Mouse (Mus musculus): ENCODE data around the gene Rorc. TPM values are rescaled to one million over a fixed set of nuclear protein-coding genes. Genes with fewer than 3 reads are reported as not detected.

Gene Rorc
- polyA plus RNA-seq, 1 experiment: not detected

- no peak within 1 kb of the TSS for H3K4me3 ChIP-seq (ENCODE audit: insufficient read depth, low read length)
These were observed 10.5 kb upstream of the Rorc start, which contains the start of gene C2cd4d for GRCm38 (mm10) chr3:94362138-94362537. C2cd4d (plus strand) TSS chr3:94362438.

DNA sequence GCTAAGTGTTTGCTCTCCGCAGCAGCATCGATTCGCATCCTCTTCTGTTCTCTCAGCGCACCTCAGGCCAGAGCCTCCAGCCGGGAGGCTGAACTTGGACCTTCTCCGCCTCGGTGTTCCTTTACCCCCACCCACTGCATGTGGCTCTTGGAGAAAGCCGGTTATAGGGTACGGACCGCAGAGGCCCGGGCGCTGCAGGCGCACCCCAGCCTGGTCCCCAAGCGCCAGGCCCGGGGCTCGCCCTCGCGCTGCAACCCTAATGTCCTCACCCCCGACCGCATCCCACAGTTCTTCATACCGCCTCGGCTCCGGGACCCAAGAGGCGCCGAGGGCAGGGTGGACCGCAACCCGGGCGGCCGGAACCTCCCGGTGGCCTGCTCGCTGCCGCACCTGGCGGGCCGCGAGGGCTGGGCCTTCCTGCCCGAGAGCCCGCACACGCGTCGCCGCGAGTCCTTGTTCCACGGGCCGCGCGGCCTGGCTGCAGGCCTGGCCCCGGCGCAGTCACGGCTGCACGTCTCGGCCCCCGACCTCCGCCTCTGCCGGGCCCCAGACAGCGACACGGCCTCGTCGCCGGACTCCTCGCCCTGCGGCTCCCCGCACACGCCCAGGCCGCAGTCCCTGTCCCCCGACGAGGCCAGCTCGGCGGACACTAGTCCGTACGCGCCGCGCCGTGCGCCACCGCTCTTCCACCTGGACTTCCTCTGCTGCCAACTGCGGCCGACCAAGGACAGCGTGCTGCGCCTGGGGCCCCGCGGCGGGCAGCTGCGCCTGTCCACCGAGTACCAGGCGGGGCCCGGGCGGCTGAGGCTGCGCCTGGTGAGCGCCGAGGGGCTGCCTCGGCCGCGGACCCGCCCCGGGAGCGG lies 9.1 kb upstream of the Rorc start:
- Histone ChIP-seq H3K27ac (ENCODE audit: insufficient read depth, low read length) (no peak overlapping the region), H3K4me3 (ENCODE audit: insufficient read depth, low read length) (peak overlapping the region; percentile 4; the same call in 1 of the 2 replicates), H3K4me1 (ENCODE audit: control insufficient read depth, insufficient read depth, low read length) (no peaks in the 10 kb centered on the region)
- no peak for TF ChIP-seq CTCF (IDR thresholded peaks at IDR 0.05; ENCODE audit: borderline replicate concordance, insufficient read depth, low read length)
- no peak for TF ChIP-seq POLR2A (IDR thresholded peaks at IDR 0.05; ENCODE audit: low read depth, low read length)

More at GRCm38 (mm10) chr3:94362138-94362537, 10.5 kb upstream of the Rorc start, which contains the start of gene C2cd4d:
- Histone ChIP-seq H3K4me1 (ENCODE audit: control insufficient read depth, insufficient read depth, low read length) (no peaks in the 10 kb centered on the region), H3K27ac (ENCODE audit: insufficient read depth, low read length) (no peak within 1 kb of the TSS)
- TF ChIP-seq CTCF (IDR thresholded peaks at IDR 0.05; ENCODE audit: borderline replicate concordance, insufficient read depth, low read length): no peak
- TF ChIP-seq POLR2A (IDR thresholded peaks at IDR 0.05; ENCODE audit: low read depth, low read length): no peak

GRCm38 (mm10) chr3:94364154-94364526 lies 8.5 kb upstream of the Rorc start:
- TF ChIP-seq POLR2A (IDR thresholded peaks at IDR 0.05; ENCODE audit: low read depth, low read length) (no peak), CTCF (IDR thresholded peaks at IDR 0.05; ENCODE audit: borderline replicate concordance, insufficient read depth, low read length) (no peak)
- H3K27ac ChIP-seq (ENCODE audit: insufficient read depth, low read length): no peak overlapping the region
- H3K4me1 ChIP-seq (ENCODE audit: control insufficient read depth, insufficient read depth, low read length): no peaks in the 10 kb centered on the region
- no peak overlapping the region for H3K4me3 ChIP-seq (ENCODE audit: insufficient read depth, low read length)

DNA sequence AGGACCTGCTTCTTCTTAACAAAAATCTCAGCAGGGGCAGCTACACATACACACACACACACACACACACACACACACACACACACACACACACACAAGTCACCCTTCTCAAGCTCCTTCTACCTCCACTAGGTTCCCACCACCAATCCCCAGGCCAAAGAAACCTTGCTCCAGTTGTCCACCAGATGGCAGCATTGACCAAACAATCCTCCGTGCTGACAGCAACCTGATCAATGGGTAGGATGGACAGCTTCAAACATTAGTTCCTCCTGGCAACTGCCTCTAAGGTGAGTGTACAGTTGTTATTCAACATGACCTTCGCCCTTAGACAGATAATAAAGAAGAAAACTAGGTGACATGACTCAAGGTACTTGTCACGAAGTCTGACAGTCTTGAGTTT lies 5.8 kb upstream of the Rorc start:
- no peak overlapping the region for H3K27ac ChIP-seq (ENCODE audit: insufficient read depth, low read length)
- no peak overlapping the region for H3K4me3 ChIP-seq (ENCODE audit: insufficient read depth, low read length)
- TF ChIP-seq POLR2A (IDR thresholded peaks at IDR 0.05; ENCODE audit: low read depth, low read length) (no peak), CTCF (IDR thresholded peaks at IDR 0.05; ENCODE audit: borderline replicate concordance, insufficient read depth, low read length) (peak; percentile 78)
- no peaks in the 10 kb centered on the region for H3K4me1 ChIP-seq (ENCODE audit: control insufficient read depth, insufficient read depth, low read length)

GRCm38 (mm10) chr3:94367511-94367910 lies 5.1 kb upstream of the Rorc start:
- Histone ChIP-seq H3K4me1 (ENCODE audit: control insufficient read depth, insufficient read depth, low read length) (no peaks in the 10 kb centered on the region), H3K4me3 (ENCODE audit: insufficient read depth, low read length) (no peak overlapping the region), H3K27ac (ENCODE audit: insufficient read depth, low read length) (no peak overlapping the region)
- no peak for TF ChIP-seq CTCF (IDR thresholded peaks at IDR 0.05; ENCODE audit: borderline replicate concordance, insufficient read depth, low read length)
- no peak for TF ChIP-seq POLR2A (IDR thresholded peaks at IDR 0.05; ENCODE audit: low read depth, low read length)

DNA sequence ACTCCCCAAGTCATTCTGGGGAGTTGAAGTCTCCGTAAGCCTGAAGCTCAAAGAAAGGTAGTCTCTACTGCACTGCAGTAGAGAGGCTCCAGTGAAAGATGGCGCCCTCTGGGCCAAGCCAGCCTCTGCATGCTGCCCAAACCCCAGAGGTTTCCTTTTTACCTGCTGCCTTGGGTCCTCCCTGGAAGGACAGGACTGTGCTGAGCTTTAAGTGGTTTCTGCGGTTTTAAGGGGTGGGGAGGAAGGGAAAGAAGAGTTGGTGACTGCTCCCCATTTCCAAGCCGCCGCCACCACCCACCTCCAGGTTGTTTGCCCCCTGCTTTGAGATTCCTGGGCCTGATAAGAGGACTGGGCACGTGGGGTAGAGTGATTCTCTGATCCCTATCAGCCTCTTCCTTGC lies 4.0 kb upstream of the Rorc start:
- H3K4me3 ChIP-seq (ENCODE audit: insufficient read depth, low read length): no peak overlapping the region
- no peak overlapping the region for H3K27ac ChIP-seq (ENCODE audit: insufficient read depth, low read length)
- H3K4me1 ChIP-seq (ENCODE audit: control insufficient read depth, insufficient read depth, low read length): no peaks in the 10 kb centered on the region; the same call in 1 of the 2 replicates
- no peak for TF ChIP-seq POLR2A (IDR thresholded peaks at IDR 0.05; ENCODE audit: low read depth, low read length)
- no peak for TF ChIP-seq CTCF (IDR thresholded peaks at IDR 0.05; ENCODE audit: borderline replicate concordance, insufficient read depth, low read length)

DNA sequence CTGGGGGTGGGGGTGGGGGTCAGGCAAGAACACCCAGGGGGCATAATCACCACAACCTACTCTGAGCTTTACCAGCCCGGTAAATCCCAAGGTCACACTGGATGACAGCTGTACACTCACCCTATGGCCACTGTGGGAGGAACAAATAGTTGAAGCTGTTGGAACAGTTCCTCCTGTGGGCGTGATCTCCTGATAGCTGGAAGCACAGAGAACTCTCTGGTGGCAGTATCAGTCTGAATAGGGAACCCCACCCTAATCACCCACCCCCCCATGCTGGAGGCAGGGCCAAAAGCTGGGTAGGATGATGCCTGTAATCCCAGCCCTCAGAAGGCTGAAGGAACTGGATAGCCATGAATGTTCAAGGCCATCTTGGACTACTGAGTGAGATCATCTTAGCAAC lies 2.9 kb upstream of the Rorc start:
- Histone ChIP-seq H3K4me1 (ENCODE audit: control insufficient read depth, insufficient read depth, low read length) (no peaks in the 10 kb centered on the region; the same call in 1 of the 2 replicates), H3K4me3 (ENCODE audit: insufficient read depth, low read length) (no peak overlapping the region), H3K27ac (ENCODE audit: insufficient read depth, low read length) (no peak overlapping the region)
- no peak for TF ChIP-seq CTCF (IDR thresholded peaks at IDR 0.05; ENCODE audit: borderline replicate concordance, insufficient read depth, low read length)
- no peak for TF ChIP-seq POLR2A (IDR thresholded peaks at IDR 0.05; ENCODE audit: low read depth, low read length)

DNA sequence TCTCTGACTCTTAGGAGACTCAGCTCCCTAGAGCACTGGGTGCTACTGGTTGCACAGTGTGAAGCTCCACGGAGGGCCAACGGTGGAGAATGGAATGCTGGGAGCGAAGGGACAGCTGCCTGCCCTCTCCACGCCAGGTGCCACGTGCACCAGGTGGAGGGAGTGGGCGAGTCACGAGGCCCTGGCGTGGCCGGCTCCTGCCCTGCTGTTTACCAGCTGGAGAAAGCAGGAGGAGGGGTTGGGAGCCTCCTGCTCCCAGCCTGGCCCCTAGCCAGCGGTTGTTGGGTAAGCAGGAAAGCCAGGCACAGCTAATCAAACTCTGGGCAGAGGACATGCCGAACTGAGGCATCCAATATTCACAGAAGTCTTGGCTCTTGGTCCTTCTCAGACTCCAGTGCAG lies 957 bp upstream of the Rorc start:
- no peaks in the 10 kb centered on the region; the same call in 1 of the 2 replicates for H3K4me1 ChIP-seq (ENCODE audit: control insufficient read depth, insufficient read depth, low read length)
- no peak overlapping the region for H3K27ac ChIP-seq (ENCODE audit: insufficient read depth, low read length)
- H3K4me3 ChIP-seq (ENCODE audit: insufficient read depth, low read length): no peak overlapping the region
- TF ChIP-seq POLR2A (IDR thresholded peaks at IDR 0.05; ENCODE audit: low read depth, low read length) (no peak), CTCF (IDR thresholded peaks at IDR 0.05; ENCODE audit: borderline replicate concordance, insufficient read depth, low read length) (no peak)

DNA sequence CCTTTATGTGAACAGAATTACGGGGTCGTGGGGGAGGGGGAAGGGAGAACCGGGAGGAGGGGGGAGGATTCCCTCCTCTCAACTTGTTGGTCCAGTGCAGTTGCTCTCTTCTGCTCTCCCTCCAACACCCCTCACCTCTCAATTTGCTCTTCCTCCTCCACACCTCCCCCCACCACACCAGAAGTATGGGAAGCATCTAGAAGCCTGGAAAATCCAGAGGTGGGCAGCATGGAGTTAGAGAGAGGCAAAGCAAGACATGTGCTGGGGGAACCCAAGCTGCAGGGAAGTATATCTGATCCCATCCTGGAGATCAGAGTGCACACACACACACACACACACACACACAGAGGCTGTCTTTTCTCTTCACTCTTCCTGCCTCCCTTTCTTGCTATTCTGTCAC lies 556 bp upstream of the Rorc start:
- Histone ChIP-seq H3K27ac (ENCODE audit: insufficient read depth, low read length) (no peak overlapping the region), H3K4me3 (ENCODE audit: insufficient read depth, low read length) (no peak overlapping the region), H3K4me1 (ENCODE audit: control insufficient read depth, insufficient read depth, low read length) (no peaks in the 10 kb centered on the region; the same call in 1 of the 2 replicates)
- TF ChIP-seq CTCF (IDR thresholded peaks at IDR 0.05; ENCODE audit: borderline replicate concordance, insufficient read depth, low read length) (no peak), POLR2A (IDR thresholded peaks at IDR 0.05; ENCODE audit: low read depth, low read length) (no peak)

DNA sequence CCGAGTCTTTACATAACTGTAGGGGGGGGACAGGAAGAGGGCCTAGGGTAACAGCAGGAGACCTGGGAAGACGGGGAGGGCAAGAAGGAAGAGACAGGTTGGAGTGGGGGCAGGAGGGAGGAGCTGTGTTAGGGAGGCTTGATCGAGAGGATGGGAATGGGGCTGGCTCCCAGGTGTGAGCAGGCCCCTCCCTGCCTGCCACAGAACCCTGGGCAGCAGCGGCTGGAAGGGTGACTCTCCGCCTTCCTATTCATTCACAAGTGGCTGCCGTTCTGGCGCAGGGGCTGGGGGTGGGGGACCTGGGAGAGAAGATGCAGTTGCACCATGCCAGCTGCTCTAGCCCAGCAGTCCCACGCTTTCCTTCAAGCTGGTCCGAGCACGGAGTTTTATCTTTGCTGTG lies 496 bp downstream of the Rorc start:
- H3K27ac ChIP-seq (ENCODE audit: insufficient read depth, low read length): no peak overlapping the region
- H3K4me1 ChIP-seq (ENCODE audit: control insufficient read depth, insufficient read depth, low read length): no peaks in the 10 kb centered on the region; the same call in 1 of the 2 replicates
- TF ChIP-seq CTCF (IDR thresholded peaks at IDR 0.05; ENCODE audit: borderline replicate concordance, insufficient read depth, low read length): no peak
- no peak for TF ChIP-seq POLR2A (IDR thresholded peaks at IDR 0.05; ENCODE audit: low read depth, low read length)
- H3K4me3 ChIP-seq (ENCODE audit: insufficient read depth, low read length): no peak overlapping the region
